ENCODE assay signal across 23 mouse cellular contexts in genomic region chr10:128442718-128443117, GRCm38 (mm10). TPM values are rescaled to one million over a fixed set of nuclear protein-coding genes. Genes with fewer than 3 reads are reported as not detected.
"Had no signal": no experiment of that assay in that cellular context is flagged by ENCODE, and none has a peak within 500 bp of the region (broad histone marks: within the 10 kb centered on the region; RNA-seq: fewer than 3 reads in every experiment).

No protein-coding gene starts in this region.

- H3K27ac ChIP-seq: midbrain, embryonic 10.5 days; midbrain, embryonic 12.5 days; neural tube, embryonic 13.5 days; neural tube, embryonic 15.5 days had no signal

- H3K9ac ChIP-seq: lung, embryonic 14.5 days; midbrain, embryonic 12.5 days; neural tube, embryonic 13.5 days; neural tube, embryonic 15.5 days had no signal

- ATAC-seq: midbrain, embryonic 16.5 days had no signal

- H3K4me3 ChIP-seq: midbrain, embryonic 10.5 days; midbrain, embryonic 12.5 days; myocyte; neural tube, embryonic 13.5 days; neural tube, embryonic 15.5 days had no signal

- DNase-seq: lung, adult 18-20 months; lung, embryonic 14.5 days; lung, postnatal 10 days; lung, postnatal 4 days; midbrain, embryonic 14.5 days; retina, postnatal 1 day; right cerebral cortex, adult 18-20 months; right cerebral cortex, postnatal 25 days; right cerebral cortex, postnatal 4 days; spleen, adult 18-20 months; thymus, adult 18-20 months; thymus, postnatal 14 days; thymus, postnatal 36 days had no signal

- H3K4me1 ChIP-seq: midbrain, embryonic 10.5 days; midbrain, embryonic 12.5 days; neural tube, embryonic 13.5 days; neural tube, embryonic 15.5 days had no signal

- H3K9me3 ChIP-seq: midbrain, embryonic 10.5 days; midbrain, embryonic 12.5 days; neural tube, embryonic 13.5 days; neural tube, embryonic 15.5 days had no signal

- H3K27me3 ChIP-seq: midbrain, embryonic 12.5 days; neural tube, embryonic 13.5 days; neural tube, embryonic 15.5 days had no signal

- H3K4me2 ChIP-seq: lung, embryonic 14.5 days; midbrain, embryonic 12.5 days; neural tube, embryonic 13.5 days; neural tube, embryonic 15.5 days had no signal

RNA-seq across cellular contexts. Expression of gene Slc39a5, which starts 41.7 kb away (rescaled TPM):
- total RNA-seq: megakaryocyte, adult 5-6 weeks; megakaryocyte-erythroid progenitor cell, adult 5-6 weeks had no signal
- polyA plus RNA-seq: midbrain, embryonic 12.5 days; midbrain, embryonic 14.5 days; midbrain, embryonic 16.5 days; myocyte; neural tube, embryonic 11.5 days; neural tube, embryonic 13.5 days; urinary bladder, adult 2 months had no signal
